Mouse (Mus musculus) G1E (cell line): ENCODE results near the gene Olig1. TPM values are rescaled to one million over a fixed set of nuclear protein-coding genes. Genes with fewer than 3 reads are reported as not detected.

Experiments
- ATAC-seq: 2 replicates; pipeline ENCODE4 v1.8.0; 2016; ENCODE audit warnings: mild to moderate bottlenecking; ENCODE audit not compliant: insufficient number of reproducible peaks, poor library complexity, low FRiP score, severe bottlenecking; ENCODE audit errors: extremely low read depth
- DNase-seq: peaks from one replicate; pipeline ENCODE4 v3.0.0; 2012; ENCODE audit warnings: low spot score
- H3K27me3 ChIP-seq: 2 replicates; pipeline ENCODE4 v1.6.1; 2012; ENCODE audit warnings: mild to moderate bottlenecking, low read length, inconsistent platforms; ENCODE audit not compliant: insufficient read depth
- H3K36me3 ChIP-seq: replicated peaks from 2 replicates; pipeline ENCODE3; 2012; ENCODE audit warnings: mild to moderate bottlenecking, inconsistent platforms
- H3K4me1 ChIP-seq: 2 replicates; pipeline ENCODE4 v1.6.1; 2012; ENCODE audit warnings: low read depth, low read length, inconsistent platforms, mixed read lengths; ENCODE audit not compliant: insufficient read depth
- H3K4me3 ChIP-seq: 2 replicates; pipeline ENCODE4 v1.5.1; 2012; ENCODE audit warnings: low read depth, mild to moderate bottlenecking, inconsistent platforms, low read length, moderate library complexity, mixed read lengths
- H3K9me3 ChIP-seq: replicated peaks from 2 replicates; pipeline ENCODE4 v1.6.1; 2012; ENCODE audit warnings: inconsistent platforms
- CTCF ChIP-seq: IDR thresholded peaks from 2 replicates; pipeline ENCODE4 v1.5.1; 2012; ENCODE audit warnings: low read depth, low read length, inconsistent platforms, mixed read lengths
- GATA1 ChIP-seq: IDR thresholded peaks from 2 replicates; pipeline ENCODE4 v1.6.1; 2012; ENCODE audit warnings: borderline replicate concordance, low read length, inconsistent platforms, mixed read lengths
- GATA2 ChIP-seq: IDR thresholded peaks from 2 replicates; pipeline ENCODE4 v1.6.1; 2012; ENCODE audit warnings: low read depth, low read length, inconsistent platforms, borderline replicate concordance
- POLR2AphosphoS5 ChIP-seq: IDR thresholded peaks from 2 replicates; pipeline ENCODE4 v1.6.1; 2012; ENCODE audit warnings: low read depth, low read length, inconsistent platforms; ENCODE audit not compliant: insufficient replicate concordance
- TAL1 ChIP-seq: conservative IDR thresholded peaks from 2 replicates; pipeline ENCODE4 v1.6.1; 2012; ENCODE audit warnings: low read depth, low read length, inconsistent platforms, mixed read lengths
- polyA plus RNA-seq: library from polyadenylated mRNA; stranded (reverse); fragments of >175 nt; gene quantifications from 2 replicates; pipeline ENCODE4 v1.2.3, GENCODE M21; 2012
- total RNA-seq, 2 experiments: library from RNA; stranded (forward) in 1 of 2; stranded (reverse) in 1 of 2; fragments of 200-1000 nt in 1 of 2; fragments of >200 nt in 1 of 2; fragmentation: Nextera tagmentation in 1 of 2; gene quantifications; 2 replicates each; pipeline ENCODE4 v1.2.3; 2014 to 2017

Olig1 gene
- total and polyA plus RNA-seq, 3 experiments: not detected

GRCm38 (mm10) chr16:91320608-91321007, 51.0 kb downstream of the Olig1 start:
- no peaks in the 10 kb centered on the region for H3K9me3 ChIP-seq
- no peak for ATAC-seq
- no peak overlapping the region for H3K4me3 ChIP-seq
- no peaks in the 10 kb centered on the region for H3K36me3 ChIP-seq
- DNase-seq: no peak
- H3K4me1 ChIP-seq: no peaks in the 10 kb centered on the region
- peaks cover 10% of the 10 kb centered on the region for H3K27me3 ChIP-seq
- TF ChIP-seq TAL1 (no peak), POLR2AphosphoS5 (no peak), GATA1 (no peak), CTCF (no peak), GATA2 (no peak)

Other genes with a start within 250 kb of the Olig1 start
- gene Paxbp1, start 225.2 kb upstream of the Olig1 start, total RNA-seq (2014; fragmentation: Nextera tagmentation): 222 and 254 TPM in 2 replicates
- gene Paxbp1, start 225.2 kb upstream of the Olig1 start, total RNA-seq (2017): 99.4 and 116 TPM in 2 replicates
- gene Paxbp1, start 225.2 kb upstream of the Olig1 start, polyA plus RNA-seq: 45.6 and 45.9 TPM in 2 replicates
- gene 4932438H23Rik, start 174.7 kb upstream of the Olig1 start, total RNA-seq (2014; fragmentation: Nextera tagmentation): 4.6 and 8.2 TPM in 2 replicates
- gene 4932438H23Rik, start 174.7 kb upstream of the Olig1 start, total RNA-seq (2017): 0.98 and 1.3 TPM in 2 replicates
- gene 4932438H23Rik, start 174.7 kb upstream of the Olig1 start, polyA plus RNA-seq: 0.07 TPM in 1 of 2 replicates, not detected in the other
- gene Olig2, start 44.3 kb upstream of the Olig1 start, total RNA-seq (2014; fragmentation: Nextera tagmentation): not detected in 2 replicates
- gene Olig2, start 44.3 kb upstream of the Olig1 start, total RNA-seq (2017): 0.05 and 0.06 TPM in 2 replicates
- not detected in 2 replicates for gene Olig2, start 44.3 kb upstream of the Olig1 start, polyA plus RNA-seq
- 165 and 186 TPM in 2 replicates for gene Ifnar2, start 103.0 kb downstream of the Olig1 start, total RNA-seq (2014; fragmentation: Nextera tagmentation)
- 66.5 and 67.3 TPM in 2 replicates for gene Ifnar2, start 103.0 kb downstream of the Olig1 start, total RNA-seq (2017)
- 27.3 and 35.1 TPM in 2 replicates for gene Ifnar2, start 103.0 kb downstream of the Olig1 start, polyA plus RNA-seq
- gene Gm21970, start 121.9 kb downstream of the Olig1 start, total RNA-seq (2014; fragmentation: Nextera tagmentation): 8.9 and 18.1 TPM in 2 replicates
- gene Gm21970, start 121.9 kb downstream of the Olig1 start, total RNA-seq (2017): not detected in 2 replicates
- not detected in 2 replicates for gene Gm21970, start 121.9 kb downstream of the Olig1 start, polyA plus RNA-seq
- 137 and 144 TPM in 2 replicates for gene Il10rb, start 136.4 kb downstream of the Olig1 start, total RNA-seq (2014; fragmentation: Nextera tagmentation)
- gene Il10rb, start 136.4 kb downstream of the Olig1 start, total RNA-seq (2017): 87.8 and 101 TPM in 2 replicates
- 16.7 and 18.3 TPM in 2 replicates for gene Il10rb, start 136.4 kb downstream of the Olig1 start, polyA plus RNA-seq
- 73.0 and 103 TPM in 2 replicates for gene Ifnar1, start 215.5 kb downstream of the Olig1 start, total RNA-seq (2014; fragmentation: Nextera tagmentation)
- gene Ifnar1, start 215.5 kb downstream of the Olig1 start, total RNA-seq (2017): 65.5 and 72.3 TPM in 2 replicates
- gene Ifnar1, start 215.5 kb downstream of the Olig1 start, polyA plus RNA-seq: 15.1 and 16.2 TPM in 2 replicates